Mouse (Mus musculus) erythroid progenitor cell, adult 5-6 weeks (primary cell): ENCODE measurements around the gene Stk38. TPM values are rescaled to one million over a fixed set of nuclear protein-coding genes. Genes with fewer than 3 reads are reported as not detected.

Experiments used
- ATAC-seq: replicated peaks from 2 replicates; pipeline ENCODE4 v1.8.0; 2016; ENCODE audit warnings: moderate number of reproducible peaks, mild to moderate bottlenecking, moderate TSS enrichment, inconsistent platforms; ENCODE audit not compliant: poor library complexity, low FRiP score, severe bottlenecking
- total RNA-seq, 2 experiments: library from RNA; stranded (forward) in 1 of 2; stranded (reverse) in 1 of 2; fragments of 150-400 nt in 1 of 2; fragments of 186-747, 209-891 nt in 1 of 2; gene quantifications; 2 replicates each; pipeline versions ENCODE4 v1.2.3 to v1.2.4; 2015 to 2017; ENCODE audit warnings: low replicate concordance in 2 of 2

The Stk38 gene
- total RNA-seq, 2 experiments from 2014 or later = 111 to 112 TPM

DNA sequence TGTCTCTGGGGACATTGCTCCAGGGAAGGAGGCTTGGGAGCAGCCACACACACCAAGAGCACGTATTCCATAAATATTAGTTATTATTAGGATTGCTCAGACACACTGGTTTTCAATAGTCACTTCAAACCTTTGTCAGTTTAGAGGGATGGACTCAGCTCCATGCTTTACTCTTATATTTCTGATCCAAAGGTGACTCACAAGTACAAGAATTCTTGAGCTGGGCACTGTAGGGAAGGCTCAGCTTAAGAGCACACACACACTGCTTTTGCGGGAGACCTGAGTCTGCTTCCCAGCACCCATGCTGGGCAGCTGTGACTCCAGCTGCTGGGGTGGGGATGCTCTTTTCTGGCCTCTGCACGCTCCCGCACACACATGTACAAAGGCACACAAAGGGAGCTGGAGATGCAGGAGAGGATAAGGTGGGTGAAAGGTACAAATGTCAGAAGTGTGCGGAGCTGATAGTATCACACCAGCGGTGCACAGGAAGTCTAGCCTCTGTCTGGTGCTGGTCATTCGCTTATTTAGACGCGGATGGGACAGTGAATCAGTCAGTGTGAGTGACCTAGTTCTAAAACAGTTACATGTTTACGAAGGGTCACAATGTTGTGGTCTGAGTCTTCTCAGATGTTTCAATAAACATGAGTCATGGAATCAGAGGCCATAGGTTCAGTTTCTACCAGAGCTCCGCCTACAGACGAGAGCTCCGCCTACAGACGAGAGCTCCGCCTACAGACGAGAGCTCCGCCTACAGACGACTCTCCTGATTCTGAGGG, 76.2 kb downstream of the Stk38 start:
- no peak for ATAC-seq

DNA sequence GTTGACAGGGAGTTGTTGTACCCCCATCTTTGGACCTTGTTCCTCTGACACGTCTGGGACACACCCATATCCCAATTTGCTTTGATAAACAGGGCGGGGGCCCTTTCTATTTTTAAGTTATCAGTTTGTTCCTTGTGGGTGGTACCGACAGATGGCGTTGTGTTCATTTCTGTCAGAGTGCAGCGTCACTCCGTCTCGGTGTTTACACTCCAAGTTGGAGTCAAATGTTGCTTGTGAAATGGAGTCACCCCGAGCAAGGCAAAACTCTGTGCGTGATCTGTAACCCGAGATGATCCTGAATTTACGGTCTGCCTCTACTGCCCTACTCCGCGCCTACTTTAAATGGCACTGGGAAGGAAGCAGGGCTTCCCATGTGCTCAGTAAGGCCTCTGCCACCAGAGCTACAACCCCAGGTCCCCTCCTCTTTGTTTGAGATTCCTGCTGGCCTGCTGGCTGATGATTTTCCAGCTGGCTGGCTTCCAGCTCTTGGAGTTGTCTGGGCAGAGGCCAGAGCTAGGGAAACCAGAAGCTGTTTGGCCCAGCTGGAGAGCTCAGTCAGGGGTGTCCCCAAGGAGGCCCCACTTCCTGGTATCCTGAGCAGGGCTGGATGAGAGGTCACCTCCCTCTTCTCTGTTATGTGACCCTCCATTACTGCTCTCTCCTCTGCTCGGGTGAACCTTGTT, 77.3 kb downstream of the Stk38 start:
- peak; percentile 85 for ATAC-seq

GRCm38 (mm10) chr17:28929369-28929768, 78.4 kb downstream of the Stk38 start:
- ATAC-seq = no peak

- ATAC-seq = no peak
These were observed 79.8 kb downstream of the Stk38 start for GRCm38 (mm10) chr17:28928004-28928403.

DNA sequence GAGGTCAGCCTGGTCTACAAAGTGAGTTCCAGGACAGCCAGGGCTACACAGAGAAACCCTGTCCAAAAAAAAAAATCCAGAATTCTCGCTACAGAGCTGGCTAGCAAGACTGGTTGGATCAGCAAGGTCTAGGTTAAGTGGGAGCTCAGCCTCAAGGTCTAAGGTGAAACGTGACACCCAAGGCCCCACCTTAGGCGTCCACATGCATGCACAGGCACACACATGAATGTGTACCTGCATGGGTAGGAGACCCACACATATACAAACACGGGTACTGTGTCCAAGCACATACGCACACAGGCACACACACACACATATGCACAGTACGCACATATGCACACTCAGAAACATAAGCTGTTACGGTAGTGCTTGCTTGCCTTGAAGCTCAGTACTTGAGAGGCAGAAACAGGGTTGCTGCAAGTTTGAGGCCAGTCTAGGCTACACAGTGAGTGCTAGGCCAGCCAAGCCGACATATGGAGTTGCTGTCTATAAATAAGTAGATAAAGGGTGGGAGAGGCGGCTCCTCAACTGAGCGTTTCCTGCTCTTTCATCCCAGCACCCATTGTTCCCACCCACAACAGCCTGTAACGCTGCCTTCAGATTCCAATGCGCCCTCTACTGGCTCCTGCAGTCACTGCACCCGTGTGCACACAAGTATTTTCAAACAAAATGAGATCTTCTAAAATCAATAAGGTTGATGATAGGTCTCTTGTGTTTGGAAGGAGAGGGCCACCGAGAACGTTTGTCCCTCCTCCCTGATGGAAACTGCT, 80.7 kb downstream of the Stk38 start:
- ATAC-seq = peak; percentile 55

DNA sequence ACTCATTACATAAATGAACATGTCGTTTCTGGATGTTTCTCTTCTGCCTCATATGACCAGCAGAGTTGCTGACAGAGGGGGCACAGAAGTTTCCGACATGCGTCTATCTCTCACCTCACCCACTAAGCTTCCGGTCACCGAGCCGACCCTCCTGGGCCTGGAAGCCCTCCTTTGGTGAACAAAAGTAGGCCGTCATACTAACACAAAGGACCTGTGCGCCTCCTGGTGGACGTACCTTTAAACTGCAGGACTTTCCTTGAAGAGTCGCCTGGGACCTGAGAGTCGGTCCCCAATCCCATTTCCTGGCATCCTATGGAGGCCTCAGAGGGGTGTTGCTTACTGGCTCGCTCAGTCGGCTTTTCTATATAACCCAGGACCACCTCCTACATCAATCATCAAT, 81.4 kb downstream of the Stk38 start:
- ATAC-seq = 0 out of 2 replicates have a peak, but pooled peaks have one; percentile 28

GRCm38 (mm10) chr17:28924957-28925595, 82.7 kb downstream of the Stk38 start:
- no peak for ATAC-seq

- ATAC-seq = no peak
These were observed 85.7 kb downstream of the Stk38 start for GRCm38 (mm10) chr17:28922096-28922495.

DNA sequence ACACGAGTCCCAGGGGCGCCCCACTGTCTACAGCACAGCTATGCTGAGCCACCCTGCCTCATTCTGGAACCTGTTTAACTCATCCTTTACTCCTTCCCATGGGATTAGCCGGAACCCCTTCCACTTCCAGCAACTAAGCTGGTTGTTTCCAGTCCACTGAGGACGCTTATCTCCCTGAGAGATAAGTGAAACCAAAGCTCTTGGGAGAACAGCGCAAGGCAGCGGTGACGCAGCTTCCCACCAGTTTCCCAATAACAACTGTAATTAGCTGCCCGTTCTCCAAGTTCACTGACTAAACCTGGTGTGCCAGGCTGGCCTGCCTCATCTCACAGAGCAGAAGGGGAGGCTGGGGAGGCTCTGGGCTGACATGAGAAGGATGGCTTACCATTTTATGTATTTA, 86.7 kb downstream of the Stk38 start:
- ATAC-seq = no peak

Other genes starting within 250 kb of the Stk38 start
- 2.2 and 12.2 TPM in 2 replicates for gene Mapk13, start 238.7 kb downstream of the Stk38 start, total RNA-seq (2015; ENCODE audit: low replicate concordance)
- 0.61 and 4.2 TPM in 2 replicates for gene Mapk13, start 238.7 kb downstream of the Stk38 start, total RNA-seq (2017; ENCODE audit: low replicate concordance)
- 497 and 560 TPM in 2 replicates for gene Brpf3, start 206.9 kb downstream of the Stk38 start, total RNA-seq (2015; ENCODE audit: low replicate concordance)
- 243 and 286 TPM in 2 replicates for gene Brpf3, start 206.9 kb downstream of the Stk38 start, total RNA-seq (2017; ENCODE audit: low replicate concordance)
- 2.2 TPM in 1 of 2 replicates, not detected in the other for gene Pnpla1, start 149.6 kb downstream of the Stk38 start, total RNA-seq (2015; ENCODE audit: low replicate concordance)
- gene Pnpla1, start 149.6 kb downstream of the Stk38 start, total RNA-seq (2017; ENCODE audit: low replicate concordance) = not detected in 2 replicates
- not detected in 2 replicates for gene 4930539E08Rik, start 92.7 kb downstream of the Stk38 start, total RNA-seq (2015; ENCODE audit: low replicate concordance)
- gene 4930539E08Rik, start 92.7 kb downstream of the Stk38 start, total RNA-seq (2017; ENCODE audit: low replicate concordance) = not detected in 2 replicates
- 3.2 TPM in 1 of 2 replicates, not detected in the other for gene Pxt1, start 64.2 kb downstream of the Stk38 start, total RNA-seq (2015; ENCODE audit: low replicate concordance)
- not detected in 2 replicates for gene Pxt1, start 64.2 kb downstream of the Stk38 start, total RNA-seq (2017; ENCODE audit: low replicate concordance)
- gene Kctd20, start 56.0 kb downstream of the Stk38 start, total RNA-seq (2015; ENCODE audit: low replicate concordance) = 63.1 and 88.4 TPM in 2 replicates
- gene Kctd20, start 56.0 kb downstream of the Stk38 start, total RNA-seq (2017; ENCODE audit: low replicate concordance) = 82.3 and 128 TPM in 2 replicates
- 336 and 352 TPM in 2 replicates for gene Srsf3, start 24.6 kb upstream of the Stk38 start, total RNA-seq (2015; ENCODE audit: low replicate concordance)
- 441 and 499 TPM in 2 replicates for gene Srsf3, start 24.6 kb upstream of the Stk38 start, total RNA-seq (2017; ENCODE audit: low replicate concordance)
- 0.84 and 2.5 TPM in 2 replicates for gene Cdkn1a, start 83.0 kb upstream of the Stk38 start, total RNA-seq (2015; ENCODE audit: low replicate concordance)
- gene Cdkn1a, start 83.0 kb upstream of the Stk38 start, total RNA-seq (2017; ENCODE audit: low replicate concordance) = 2.3 TPM in 1 of 2 replicates, not detected in the other
- gene Rab44, start 106.2 kb upstream of the Stk38 start, total RNA-seq (2015; ENCODE audit: low replicate concordance) = 15.9 and 22.7 TPM in 2 replicates
- 22.2 and 28.0 TPM in 2 replicates for gene Rab44, start 106.2 kb upstream of the Stk38 start, total RNA-seq (2017; ENCODE audit: low replicate concordance)
- not detected in 2 replicates for gene Cpne5, start 230.2 kb upstream of the Stk38 start, total RNA-seq (2015; ENCODE audit: low replicate concordance)
- 0.13 TPM in 1 of 2 replicates, not detected in the other for gene Cpne5, start 230.2 kb upstream of the Stk38 start, total RNA-seq (2017; ENCODE audit: low replicate concordance)